Mouse (Mus musculus): ENCODE measurements around the gene Utp4.

- TF ChIP-seq RCOR1 (conservative IDR thresholded peaks at IDR 0.05; ENCODE audit: low read depth, low read length) (no peak), CHD1 (IDR thresholded peaks at IDR 0.05; ENCODE audit: low read depth, low read length) (no peak), CTCF (conservative IDR thresholded peaks at IDR 0.05 in 1 of 2, IDR thresholded peaks at IDR 0.05 in 1 of 2; ENCODE audit: low read depth in 2 of 2, low read length in 2 of 2) (peak; percentile 18 to 67; a peak in 2 of 4 replicates)
Observed at GRCm38 (mm10) chr8:106927247-106927646, 33.8 kb downstream of the Utp4 start.

Data from CH12.LX (cell line).